Mouse (Mus musculus) C2C12 (cell line): Measurements from ENCODE around the gene Nlrc3.

Source experiments
- CTCF ChIP-seq: IDR thresholded peaks from one replicate; pipeline ENCODE4 v1.5.1; 2011; ENCODE audit not compliant: control insufficient read depth, insufficient read depth, insufficient read length
- MAX ChIP-seq: IDR thresholded peaks from one replicate; pipeline ENCODE4 v1.6.1; 2011; ENCODE audit warnings: mild to moderate bottlenecking, control low read depth
- USF1 ChIP-seq: IDR thresholded peaks from one replicate; pipeline ENCODE4 v1.6.1; 2011; ENCODE audit warnings: low read depth, mild to moderate bottlenecking, control low read depth, moderate library complexity

GRCm38 (mm10) chr16:4003489-4004398, 27.3 kb upstream of the Nlrc3 start, which contains the start of gene Slx4:
- TF ChIP-seq CTCF: no peak
- TF ChIP-seq MAX: no peak
- no peak for TF ChIP-seq USF1
